Mouse (Mus musculus) adrenal gland, adult 8-10 months (tissue): ENCODE results near the gene Btg2. TPM values are rescaled to one million over a fixed set of nuclear protein-coding genes. Genes with fewer than 3 reads are reported as not detected.
A peak's percentile ranks its signal among the peaks of the same experiment; 100 is the strongest.

Source experiments
- DNase-seq: peaks from one replicate; pipeline ENCODE4 v3.0.0; 2022
- total RNA-seq, 4 experiments: library from RNA; stranded (reverse); gene quantifications; 2 replicates each; pipeline ENCODE4 v1.2.4; 2022

Btg2 gene
- 10 to 100 TPM; 28.1 to 56.5 (median 50.6) TPM for total RNA-seq

- DNase-seq = peak; percentile 98
These were observed at the start of gene Btg2 for GRCm38 (mm10) chr1:134078802-134079476. Btg2 (minus strand) TSS chr1:134079120.

GRCm38 (mm10) chr1:134122195-134122594 is 43.3 kb upstream of the Btg2 start:
- no peak for DNase-seq

- DNase-seq = peak; percentile 59
These were observed 41.3 kb upstream of the Btg2 start for GRCm38 (mm10) chr1:134120179-134120578.

GRCm38 (mm10) chr1:134117110-134117509 is 38.2 kb upstream of the Btg2 start:
- no peak for DNase-seq

GRCm38 (mm10) chr1:134115424-134115823 is 36.5 kb upstream of the Btg2 start:
- no peak for DNase-seq

GRCm38 (mm10) chr1:134114730-134115129 is 35.8 kb upstream of the Btg2 start:
- DNase-seq = no peak

- no peak for DNase-seq
These were observed 35.1 kb upstream of the Btg2 start for GRCm38 (mm10) chr1:134114018-134114417.

- no peak for DNase-seq
These were observed 34.6 kb upstream of the Btg2 start for GRCm38 (mm10) chr1:134113560-134113959.

GRCm38 (mm10) chr1:134110979-134111378 is 32.1 kb upstream of the Btg2 start, which contains the start of gene Chit1:
Chit1 (plus strand) TSS chr1:134111242.
- no peak for DNase-seq

- no peak for DNase-seq
These were observed 31.5 kb upstream of the Btg2 start for GRCm38 (mm10) chr1:134110449-134110848.

GRCm38 (mm10) chr1:134110015-134110414 is 31.1 kb upstream of the Btg2 start:
- DNase-seq = no peak

GRCm38 (mm10) chr1:134107777-134108176 is 28.9 kb upstream of the Btg2 start:
- DNase-seq = no peak

- DNase-seq = no peak
These were observed 27.8 kb upstream of the Btg2 start for GRCm38 (mm10) chr1:134106719-134107118.

GRCm38 (mm10) chr1:134105764-134106430 is 27.0 kb upstream of the Btg2 start:
- DNase-seq = no peak

- DNase-seq = no peak
These were observed 26.3 kb upstream of the Btg2 start for GRCm38 (mm10) chr1:134105043-134105763.

GRCm38 (mm10) chr1:134103861-134104260 is 24.9 kb upstream of the Btg2 start:
- DNase-seq = no peak

GRCm38 (mm10) chr1:134101593-134101992 is 22.7 kb upstream of the Btg2 start:
- no peak for DNase-seq

GRCm38 (mm10) chr1:134100928-134101327 is 22.0 kb upstream of the Btg2 start:
- DNase-seq = no peak

- DNase-seq = peak; percentile 14
These were observed 21.5 kb upstream of the Btg2 start for GRCm38 (mm10) chr1:134100401-134100800.

- DNase-seq = no peak
These were observed 20.8 kb upstream of the Btg2 start for GRCm38 (mm10) chr1:134099516-134100235.

GRCm38 (mm10) chr1:134098726-134099515 is 20.0 kb upstream of the Btg2 start:
- peak; percentile 92 for DNase-seq
